ENCODE assay signal across 8 mouse cellular contexts in genomic region chr10:80226071-80226415, GRCm38 (mm10). TPM values are rescaled to one million over a fixed set of nuclear protein-coding genes. Genes with fewer than 3 reads are reported as not detected.
DNase-seq lines count a peak whose midpoint lies in the region; ATAC-seq and TF ChIP-seq lines count a peak whose summit lies in the region.

No protein-coding gene starts in this region.

- H3K27ac ChIP-seq in heart, adult 2 months = peak overlapping the region; percentile 90
- H3K27ac ChIP-seq in testis, adult 2 months (ENCODE audit: control insufficient read depth, insufficient read depth, low read depth, low read length) = peak overlapping the region; percentile 89
- 0 out of 2 replicates have a peak overlapping the region, but pooled peaks have one; percentile 17 for H3K27ac ChIP-seq in liver, embryonic 11.5 days (ENCODE audit: low read depth, low read length)
- H3K27ac ChIP-seq in stomach, postnatal 0 days (replicated peaks) = peak overlapping the region; percentile 89

- TF ChIP-seq CTCF in heart, adult 2 months (IDR thresholded peaks at IDR 0.05) = no peak
- TF ChIP-seq CTCF in testis, adult 2 months (IDR thresholded peaks at IDR 0.05; ENCODE audit: control insufficient read depth, insufficient read depth, insufficient replicate concordance, low read depth, low read length) = no peak
- no peak for TF ChIP-seq CTCF in stomach, postnatal 0 days (IDR thresholded peaks at IDR 0.05; ENCODE audit: low read depth)

- H3K4me3 ChIP-seq in heart, adult 2 months = peak overlapping the region; percentile 21
- H3K4me3 ChIP-seq in testis, adult 2 months (ENCODE audit: control insufficient read depth, low read depth, low read length) = peak overlapping the region; percentile 98
- H3K4me3 ChIP-seq in liver, embryonic 11.5 days (ENCODE audit: low read depth, low read length) = peak overlapping the region; percentile 90
- peak overlapping the region; percentile 78 for H3K4me3 ChIP-seq in stomach, postnatal 0 days (ENCODE audit: low read depth, low read length)

- H3K9ac ChIP-seq in heart, adult 2 months (ENCODE audit: low read depth, low read length) = peak overlapping the region; percentile 33; the same call in 1 of the 2 replicates
- H3K9ac ChIP-seq in liver, embryonic 11.5 days (ENCODE audit: low read depth, low read length) = peak overlapping the region; percentile 32
- H3K9ac ChIP-seq in stomach, postnatal 0 days (ENCODE audit: low read length) = peak overlapping the region; percentile 57

- peak overlapping the region; percentile 56 for H3K4me2 ChIP-seq in liver, embryonic 11.5 days
- peak overlapping the region; percentile 86 for H3K4me2 ChIP-seq in stomach, postnatal 0 days (replicated peaks; ENCODE audit: low read depth)

- no peak for ATAC-seq in liver, embryonic 11.5 days (replicated peaks; ENCODE audit: low FRiP score)
- ATAC-seq in stomach, postnatal 0 days (ENCODE audit: low FRiP score, low TSS enrichment) = no peak

- DNase-seq in heart, adult 2 months = no peak
- DNase-seq in heart, adult 9 months (ENCODE audit: low spot score in 2 of 2) = no peak
- no peak for DNase-seq in testis, postnatal 10 days (ENCODE audit: low spot score)
- no peak for DNase-seq in liver, embryonic 11.5 days (ENCODE audit: low spot score)
- DNase-seq in stomach, postnatal 0 days (ENCODE audit: low spot score) = no peak
- no peak for DNase-seq in gastrocnemius, adult 8-10 months (ENCODE audit: low spot score in 2 of 2)
- DNase-seq in adrenal gland, adult (ENCODE audit: inconsistent age in 2 of 2, low spot score in 1 of 2) = no peak

- TF ChIP-seq EP300 in heart, adult 2 months (IDR thresholded peaks at IDR 0.05; ENCODE audit: insufficient read depth, low read depth, low read length) = peak; percentile 69; the same call in 1 of the 2 replicates
- TF ChIP-seq EP300 in stomach, postnatal 0 days (optimal IDR thresholded peaks at IDR 0.05) = no peak

- no peaks in the 10 kb centered on the region for H3K27me3 ChIP-seq in heart, adult 2 months (ENCODE audit: control insufficient read depth, insufficient read depth, low read length)
- no peaks in the 10 kb centered on the region for H3K27me3 ChIP-seq in testis, adult 2 months (ENCODE audit: control insufficient read depth, insufficient read depth, low read length)
- H3K27me3 ChIP-seq in liver, embryonic 11.5 days (replicated peaks; ENCODE audit: control insufficient read depth, insufficient read depth, low read length) = no peaks in the 10 kb centered on the region
- no peaks in the 10 kb centered on the region for H3K27me3 ChIP-seq in stomach, postnatal 0 days (ENCODE audit: control insufficient read depth, insufficient read depth, low read length)

- no peaks in the 10 kb centered on the region for H3K36me3 ChIP-seq in heart, adult 2 months (ENCODE audit: control insufficient read depth, insufficient read depth, low read length)
- peaks cover 4% of the 10 kb centered on the region for H3K36me3 ChIP-seq in testis, adult 2 months (ENCODE audit: control insufficient read depth, insufficient read depth, low read length)
- H3K36me3 ChIP-seq in liver, embryonic 11.5 days (ENCODE audit: control insufficient read depth, insufficient read depth, low read length) = peaks cover 14% of the 10 kb centered on the region
- peaks cover 10% of the 10 kb centered on the region for H3K36me3 ChIP-seq in stomach, postnatal 0 days (ENCODE audit: control insufficient read depth, insufficient read depth, low read length)

- 2% methylated on average over 14 of the region's 14 CpGs for WGBS in heart, adult 2 months
- WGBS in liver, embryonic 11.5 days = 2% methylated on average over 14 of the region's 14 CpGs
- under 1% methylated on average over 14 of the region's 14 CpGs for WGBS in stomach, postnatal 0 days

- H3K4me1 ChIP-seq in heart, adult 2 months (ENCODE audit: control insufficient read depth, insufficient read depth, low read length) = no peaks in the 10 kb centered on the region; the same call in 1 of the 2 replicates
- H3K4me1 ChIP-seq in testis, adult 2 months (ENCODE audit: control insufficient read depth, insufficient read depth, low read length) = peaks cover 23% of the 10 kb centered on the region
- H3K4me1 ChIP-seq in liver, embryonic 11.5 days (replicated peaks; ENCODE audit: control insufficient read depth, insufficient read depth, low read length) = peaks cover 16% of the 10 kb centered on the region
- H3K4me1 ChIP-seq in stomach, postnatal 0 days (replicated peaks; ENCODE audit: control insufficient read depth, insufficient read depth) = peaks cover 7% of the 10 kb centered on the region

- peak; percentile 84 for TF ChIP-seq POLR2A in heart, adult 2 months (IDR thresholded peaks at IDR 0.05; ENCODE audit: insufficient read depth, low read depth, low read length)
- no peak for TF ChIP-seq POLR2A in testis, adult 2 months (IDR thresholded peaks at IDR 0.05; ENCODE audit: control insufficient read depth, low read depth, low read length)

- H3K9me3 ChIP-seq in liver, embryonic 11.5 days (ENCODE audit: control insufficient read depth, low read length) = no peaks in the 10 kb centered on the region
- no peaks in the 10 kb centered on the region for H3K9me3 ChIP-seq in stomach, postnatal 0 days (ENCODE audit: control insufficient read depth, low read length)

- H3K79me2 ChIP-seq in heart, adult 2 months (replicated peaks; ENCODE audit: control insufficient read depth, insufficient read depth, low read length) = no peaks in the 10 kb centered on the region

- intact Hi-C loops in heart, adult 2 months (cut with DNase I) = loop anchor here (2.0 to 5.0 kb wide), 3 partner anchors 23 to 49 kb away; partner anchors contain the start of genes Efna2 and Ndufs7

RNA-seq across cellular contexts. Expression of gene Mum1, which starts 0.2 kb away (rescaled TPM):
- total RNA-seq in heart, adult 2 months (2021) = 10 to 100 TPM; 11.1 to 11.8 TPM
- 18.0 and 19.4 TPM in 2 replicates for polyA plus RNA-seq in heart, adult 2 months (2012; rRNA removed)
- 282 and 295 TPM in 2 replicates for polyA plus RNA-seq in testis, adult 2 months (2012; rRNA removed)
- 67.7 and 71.0 TPM in 2 replicates for polyA plus RNA-seq in liver, embryonic 11.5 days (2014; fragmentation: Nextera tagmentation; extraction: Ambion mirVana)
- polyA plus RNA-seq in stomach, postnatal 0 days (2015; fragmentation: Nextera tagmentation; extraction: Ambion mirVana) = 23.1 and 23.9 TPM in 2 replicates
- total RNA-seq in gastrocnemius, adult 8-10 months (2022) = 10 to 100 TPM; 12.7 to 16.9 (median 15.2) TPM

RNA-seq across cellular contexts. Expression of gene Ndufs7, which starts 22.9 kb away (rescaled TPM):
- total RNA-seq in heart, adult 2 months (2021) = 1,000 to 10,000 TPM in 1 of 2 experiments, 100 to 1,000 TPM in 1; 943 to 1,108 TPM
- polyA plus RNA-seq in heart, adult 2 months (2012; rRNA removed) = 1,263 and 1,990 TPM in 2 replicates
- polyA plus RNA-seq in testis, adult 2 months (2012; rRNA removed) = 105 and 132 TPM in 2 replicates
- polyA plus RNA-seq in liver, embryonic 11.5 days (2014; fragmentation: Nextera tagmentation; extraction: Ambion mirVana) = 401 and 427 TPM in 2 replicates
- 400 and 403 TPM in 2 replicates for polyA plus RNA-seq in stomach, postnatal 0 days (2015; fragmentation: Nextera tagmentation; extraction: Ambion mirVana)
- total RNA-seq in gastrocnemius, adult 8-10 months (2022) = 100 to 1,000 TPM; 576 to 623 (median 605) TPM

RNA-seq across cellular contexts. Expression of gene Gamt, which starts 34.8 kb away (rescaled TPM):
- 1 to 10 TPM; 8.3 to 8.4 TPM for total RNA-seq in heart, adult 2 months (2021)
- polyA plus RNA-seq in heart, adult 2 months (2012; rRNA removed) = 8.0 and 11.0 TPM in 2 replicates
- 38.5 and 39.6 TPM in 2 replicates for polyA plus RNA-seq in testis, adult 2 months (2012; rRNA removed)
- polyA plus RNA-seq in liver, embryonic 11.5 days (2014; fragmentation: Nextera tagmentation; extraction: Ambion mirVana) = 49.0 and 49.7 TPM in 2 replicates
- 16.3 and 17.4 TPM in 2 replicates for polyA plus RNA-seq in stomach, postnatal 0 days (2015; fragmentation: Nextera tagmentation; extraction: Ambion mirVana)
- total RNA-seq in gastrocnemius, adult 8-10 months (2022) = 10 to 100 TPM; 19.5 to 33.6 (median 33.4) TPM

RNA-seq across cellular contexts. Expression of gene Dazap1, which starts 35.2 kb away (rescaled TPM):
- total RNA-seq in heart, adult 2 months (2021) = 10 to 100 TPM; 56.4 to 57.9 TPM
- 37.6 and 41.0 TPM in 2 replicates for polyA plus RNA-seq in heart, adult 2 months (2012; rRNA removed)
- polyA plus RNA-seq in testis, adult 2 months (2012; rRNA removed) = 97.5 and 114 TPM in 2 replicates
- polyA plus RNA-seq in liver, embryonic 11.5 days (2014; fragmentation: Nextera tagmentation; extraction: Ambion mirVana) = 49.2 and 55.0 TPM in 2 replicates
- 27.4 and 28.4 TPM in 2 replicates for polyA plus RNA-seq in stomach, postnatal 0 days (2015; fragmentation: Nextera tagmentation; extraction: Ambion mirVana)
- total RNA-seq in gastrocnemius, adult 8-10 months (2022) = 10 to 100 TPM; 31.8 to 38.5 (median 34.6) TPM

RNA-seq across cellular contexts. Expression of gene Efna2, which starts 46.8 kb away (rescaled TPM):
- total RNA-seq in heart, adult 2 months (2021) = 1 to 10 TPM in 1 of 2 experiments, under 1 TPM in 1; 0.86 to 1.1 TPM
- polyA plus RNA-seq in heart, adult 2 months (2012; rRNA removed) = 1.2 and 1.7 TPM in 2 replicates
- polyA plus RNA-seq in testis, adult 2 months (2012; rRNA removed) = 1.1 and 1.4 TPM in 2 replicates
- polyA plus RNA-seq in liver, embryonic 11.5 days (2014; fragmentation: Nextera tagmentation; extraction: Ambion mirVana) = 9.4 and 10.7 TPM in 2 replicates
- 6.5 and 7.2 TPM in 2 replicates for polyA plus RNA-seq in stomach, postnatal 0 days (2015; fragmentation: Nextera tagmentation; extraction: Ambion mirVana)
- under 1 TPM; 0.19 to 0.48 (median 0.36) TPM for total RNA-seq in gastrocnemius, adult 8-10 months (2022)

Comparison
In these comparisons a context has a peak if more than half of its experiments do, and no peak if none do; other contexts are left out.
1. H3K27ac ChIP-seq: peak in every context shown above with its lines; median percentile 90 in heart, adult 2 months; 89 in testis, adult 2 months; 89 in stomach, postnatal 0 days; 17 in liver, embryonic 11.5 days.
2. H3K4me3 ChIP-seq: peak in every context shown above with its lines; median percentile 98 in testis, adult 2 months; 90 in liver, embryonic 11.5 days; 78 in stomach, postnatal 0 days; 21 in heart, adult 2 months.